ENCODE assay signal across 8 mouse cellular contexts in genomic region chr7:110843916-110844874, GRCm38 (mm10). TPM values are rescaled to one million over a fixed set of nuclear protein-coding genes. Genes with fewer than 3 reads are reported as not detected.
DNase-seq lines count a peak whose midpoint lies in the region; ATAC-seq and TF ChIP-seq lines count a peak whose summit lies in the region.

Gene Rnf141, minus strand, starts transcription at chr7:110844457.

- peak within 1 kb of the TSS; percentile 88 for H3K4me3 ChIP-seq in cortical plate, adult 2 months (ENCODE audit: insufficient read depth, low read length)

- peak within 1 kb of the TSS; percentile 89 for H3K27ac ChIP-seq in cortical plate, adult 2 months (ENCODE audit: insufficient read depth, low read length)

- peaks cover 2% of the 10 kb centered on the region; the same call in 1 of the 2 replicates for H3K4me1 ChIP-seq in cortical plate, adult 2 months (ENCODE audit: control insufficient read depth, insufficient read depth, low read length)

- peak; percentile 91 for DNase-seq in gastrocnemius, postnatal 10 days
- DNase-seq in induced T-regulatory cell, adult 2 months (ENCODE audit: low read depth), result peak; percentile 98
- peak; percentile 69 to 94 for DNase-seq in left cerebral cortex, adult 9 months (ENCODE audit: low spot score in 2 of 2)
- peak; percentile 97 for DNase-seq in right cerebral cortex, postnatal 14 days
- peak; percentile 85 to 92 for DNase-seq in urinary bladder, postnatal 36 days (ENCODE audit: low spot score in 2 of 2)

- TF ChIP-seq CTCF in cortical plate, adult 2 months (IDR thresholded peaks at IDR 0.05; ENCODE audit: extremely low read depth, insufficient read depth, low read length), result peak; percentile 32; the same call in 1 of the 2 replicates

- TF ChIP-seq POLR2A in cortical plate, adult 2 months (IDR thresholded peaks at IDR 0.05; ENCODE audit: extremely low read depth, insufficient read depth, low read length), result peak; percentile 86

- ATAC-seq in activated CD4-positive, CD25-positive, alpha-beta regulatory T cell, adult 4 months, result peak; percentile 87
- peak; percentile 92 for ATAC-seq in megakaryocyte progenitor cell, adult 5-6 weeks (replicated peaks; ENCODE audit: poor library complexity)

RNA-seq across cellular contexts. Expression of gene Rnf141, which starts in this region (rescaled TPM):
- polyA plus RNA-seq in activated CD4-positive, CD25-positive, alpha-beta regulatory T cell, adult 4 months (2017; shearing (Covaris generic)), result 10 to 100 TPM; 14.8 to 17.6 TPM
- 72.4 and 79.9 TPM in 2 replicates for polyA plus RNA-seq in cortical plate, adult 2 months (2012; rRNA removed)
- total RNA-seq in gastrocnemius, postnatal 10 days (2021), result 10 to 100 TPM; 14.6 to 17.6 TPM
- total RNA-seq in megakaryocyte progenitor cell, adult 5-6 weeks (2015), result 20.1 and 34.9 TPM in 2 replicates
- total RNA-seq in megakaryocyte progenitor cell, adult 5-6 weeks (2017), result 26.2 and 35.4 TPM in 2 replicates

Comparison
In these comparisons a context has a peak if more than half of its experiments do, and no peak if none do; other contexts are left out.
1. Peak in every context shown above with its lines: DNase-seq, ATAC-seq, H3K4me3 ChIP-seq and H3K27ac ChIP-seq.